Mouse (Mus musculus) brain, embryonic 14.5 days (tissue): ENCODE measurements around the gene Rnf123. TPM values are rescaled to one million over a fixed set of nuclear protein-coding genes. Genes with fewer than 3 reads are reported as not detected.

Experiments used
- DNase-seq: peaks from one replicate; pipeline ENCODE4 v3.0.0-alpha.2; 2011; ENCODE audit warnings: low read depth
- CTCF ChIP-seq: fragments of 200-500 bp; IDR thresholded peaks from 2 replicates; pipeline ENCODE4 v1.5.1; 2012; ENCODE audit warnings: inconsistent platforms, mild to moderate bottlenecking, moderate library complexity, borderline replicate concordance; ENCODE audit not compliant: insufficient read depth, insufficient read length; ENCODE audit errors: extremely low read depth
- POLR2A ChIP-seq: fragments of 200-500 bp; IDR thresholded peaks from 2 replicates; pipeline ENCODE4 v1.6.1; 2012; ENCODE audit warnings: mild to moderate bottlenecking, inconsistent platforms, borderline replicate concordance; ENCODE audit not compliant: poor library complexity, insufficient read depth, insufficient read length, severe bottlenecking; ENCODE audit errors: extremely low read depth
- polyA plus RNA-seq: library from polyadenylated mRNA; depleted of rRNA; stranded (reverse); fragments of >200 nt; gene quantifications from 2 replicates; pipeline ENCODE4 v1.2.3, GENCODE M21; 2012

Gene Rnf123
- polyA plus RNA-seq, 1 experiment, result 93.3 TPM

- TF ChIP-seq POLR2A (no peak), CTCF (no peak)
- no peak for DNase-seq
Observed at GRCm38 (mm10) chr9:108115290-108116077, 32.3 kb upstream of the Rnf123 start.

GRCm38 (mm10) chr9:108112719-108113340, 29.7 kb upstream of the Rnf123 start:
- no peak for DNase-seq
- TF ChIP-seq POLR2A (no peak), CTCF (no peak)

- DNase-seq, result no peak
- no peak for TF ChIP-seq CTCF
- no peak for TF ChIP-seq POLR2A
Observed at GRCm38 (mm10) chr9:108111593-108112121, 28.5 kb upstream of the Rnf123 start.

- peak; percentile 64 for DNase-seq
- TF ChIP-seq POLR2A (no peak), CTCF (no peak)
Observed at GRCm38 (mm10) chr9:108111101-108111592, 28.0 kb upstream of the Rnf123 start.

GRCm38 (mm10) chr9:108110160-108110559, 27.0 kb upstream of the Rnf123 start:
- TF ChIP-seq POLR2A, result no peak
- no peak for TF ChIP-seq CTCF
- DNase-seq, result no peak

GRCm38 (mm10) chr9:108107867-108108266, 24.7 kb upstream of the Rnf123 start:
- DNase-seq, result no peak
- TF ChIP-seq POLR2A (no peak), CTCF (no peak)

- TF ChIP-seq POLR2A (no peak), CTCF (no peak)
- DNase-seq, result no peak
Observed at GRCm38 (mm10) chr9:108106090-108106489, 22.9 kb upstream of the Rnf123 start.

- DNase-seq, result no peak
- no peak for TF ChIP-seq POLR2A
- TF ChIP-seq CTCF, result no peak
Observed at GRCm38 (mm10) chr9:108105549-108105863, 22.4 kb upstream of the Rnf123 start.

- no peak for DNase-seq
- TF ChIP-seq POLR2A (no peak), CTCF (no peak)
Observed at GRCm38 (mm10) chr9:108104766-108105548, 21.8 kb upstream of the Rnf123 start.

- no peak for DNase-seq
- TF ChIP-seq CTCF, result no peak
- no peak for TF ChIP-seq POLR2A
Observed at GRCm38 (mm10) chr9:108099619-108100018, 16.5 kb upstream of the Rnf123 start.

- TF ChIP-seq CTCF (no peak), POLR2A (no peak)
- no peak for DNase-seq
Observed at GRCm38 (mm10) chr9:108095949-108096712, 13.0 kb upstream of the Rnf123 start.

- peak; percentile 84 for DNase-seq
- TF ChIP-seq CTCF (peak; percentile 78), POLR2A (no peak)
Observed at GRCm38 (mm10) chr9:108095518-108095917, 12.4 kb upstream of the Rnf123 start.
